Mouse (Mus musculus): ENCODE results near the gene Pkhd1. TPM values are rescaled to one million over a fixed set of nuclear protein-coding genes. Genes with fewer than 3 reads are reported as not detected.

The Pkhd1 gene
- polyA plus RNA-seq, 1 experiment from 2014 or later, result 0.46 TPM

DNA sequence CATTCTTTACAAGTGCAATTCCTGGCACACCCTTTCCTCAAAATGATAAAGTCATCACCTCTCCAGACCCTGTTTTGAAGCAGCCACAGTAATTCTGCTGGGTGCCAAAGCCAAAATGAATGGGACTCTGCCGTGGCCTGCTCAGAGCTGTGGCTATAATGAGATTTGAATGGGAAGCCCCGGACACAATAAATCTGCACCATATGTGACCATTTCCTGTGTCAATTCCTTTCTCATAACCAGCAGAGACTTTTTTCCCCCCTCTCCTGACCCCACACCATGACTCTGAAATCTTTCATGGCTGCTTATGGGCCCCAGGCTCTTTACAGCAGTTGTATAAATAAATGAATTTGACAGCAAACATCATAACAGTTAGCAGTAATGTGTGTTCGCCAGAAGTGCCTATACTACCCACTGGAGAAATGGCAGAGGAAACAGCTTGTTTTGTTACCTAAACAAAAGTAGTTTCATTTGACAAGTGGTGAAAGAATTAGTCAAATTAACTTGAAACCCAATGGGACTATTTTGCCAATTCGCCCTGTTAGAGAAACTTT is 482.7 kb downstream of the Pkhd1 start:
- no peaks in the 10 kb centered on the region for H3K27me3 ChIP-seq (ENCODE audit: control insufficient read depth, insufficient read depth, low read depth, low read length)
- H3K4me2 ChIP-seq (ENCODE audit: low read depth, low read length), result no peak overlapping the region
- no peak overlapping the region for H3K27ac ChIP-seq (ENCODE audit: low read length)
- no peak overlapping the region for H3K9ac ChIP-seq (ENCODE audit: low read depth, low read length)
- WGBS (ENCODE audit: insufficient replicate concordance), result 37% methylated on average over 4 of the region's 4 CpGs
- no peaks in the 10 kb centered on the region for H3K4me1 ChIP-seq (ENCODE audit: control insufficient read depth, low read depth, low read length)
- H3K36me3 ChIP-seq (ENCODE audit: control insufficient read depth, insufficient read depth), result no peaks in the 10 kb centered on the region
- no peaks in the 10 kb centered on the region for H3K9me3 ChIP-seq (replicated peaks; ENCODE audit: control insufficient read depth, low read length)
- ATAC-seq (ENCODE audit: low read depth), result no peak
- H3K4me3 ChIP-seq (ENCODE audit: low read depth, low read length), result no peak overlapping the region

DNA sequence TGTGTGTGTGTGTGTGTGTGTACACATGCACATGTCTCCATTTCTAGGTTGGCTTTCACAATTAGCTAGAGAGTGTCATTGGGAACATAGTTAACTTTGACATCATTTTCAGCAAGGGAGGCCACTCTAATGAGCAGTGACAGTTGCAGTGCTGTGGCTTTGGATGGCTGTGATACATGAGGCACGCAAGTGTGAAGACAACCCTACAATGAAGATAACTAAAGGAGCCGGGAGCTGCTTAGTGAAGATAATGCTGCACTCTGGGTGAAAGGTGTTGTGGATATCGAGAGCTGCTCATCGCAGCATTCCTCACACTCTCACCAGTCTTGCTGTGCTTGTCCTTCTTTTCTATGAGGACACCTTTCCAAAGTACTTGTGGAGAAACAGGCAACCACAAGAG is 484.2 kb downstream of the Pkhd1 start:
- no peaks in the 10 kb centered on the region for H3K9me3 ChIP-seq (replicated peaks; ENCODE audit: control insufficient read depth, low read length)

GRCm38 (mm10) chr1:20131786-20132596 is 485.9 kb downstream of the Pkhd1 start:
- H3K36me3 ChIP-seq (ENCODE audit: control insufficient read depth, insufficient read depth), result no peaks in the 10 kb centered on the region
- no peaks in the 10 kb centered on the region for H3K4me1 ChIP-seq (ENCODE audit: control insufficient read depth, low read depth, low read length)
- peak; percentile 95 for ATAC-seq (ENCODE audit: low read depth)
- no peak overlapping the region for H3K9ac ChIP-seq (ENCODE audit: low read depth, low read length)
- peak overlapping the region; percentile 63 for H3K27ac ChIP-seq (ENCODE audit: low read length)
- H3K4me3 ChIP-seq (ENCODE audit: low read depth, low read length), result no peak overlapping the region
- no peaks in the 10 kb centered on the region for H3K27me3 ChIP-seq (ENCODE audit: control insufficient read depth, insufficient read depth, low read depth, low read length)
- no peaks in the 10 kb centered on the region for H3K9me3 ChIP-seq (replicated peaks; ENCODE audit: control insufficient read depth, low read length)
- WGBS (ENCODE audit: insufficient replicate concordance), result 56% methylated on average over 6 of the region's 6 CpGs
- H3K4me2 ChIP-seq (ENCODE audit: low read depth, low read length), result no peak overlapping the region

More for the DNA sequence above, 484.2 kb downstream of the Pkhd1 start:
- Histone ChIP-seq H3K36me3 (ENCODE audit: control insufficient read depth, insufficient read depth) (no peaks in the 10 kb centered on the region), H3K4me1 (ENCODE audit: control insufficient read depth, low read depth, low read length) (no peaks in the 10 kb centered on the region), H3K9ac (ENCODE audit: low read depth, low read length) (no peak overlapping the region), H3K27ac (ENCODE audit: low read length) (no peak overlapping the region), H3K4me2 (ENCODE audit: low read depth, low read length) (no peak overlapping the region), H3K4me3 (ENCODE audit: low read depth, low read length) (no peak overlapping the region), H3K27me3 (ENCODE audit: control insufficient read depth, insufficient read depth, low read depth, low read length) (no peaks in the 10 kb centered on the region)
- no peak for ATAC-seq (ENCODE audit: low read depth)
- 65% methylated on average over 4 of the region's 4 CpGs for WGBS (ENCODE audit: insufficient replicate concordance)

GRCm38 (mm10) chr1:20117331-20117730 is 500.5 kb downstream of the Pkhd1 start:
- Histone ChIP-seq H3K9me3 (replicated peaks; ENCODE audit: control insufficient read depth, low read length) (no peaks in the 10 kb centered on the region), H3K4me3 (ENCODE audit: low read depth, low read length) (no peak overlapping the region), H3K9ac (ENCODE audit: low read depth, low read length) (no peak overlapping the region), H3K4me1 (ENCODE audit: control insufficient read depth, low read depth, low read length) (no peaks in the 10 kb centered on the region), H3K27ac (ENCODE audit: low read length) (no peak overlapping the region), H3K4me2 (ENCODE audit: low read depth, low read length) (no peak overlapping the region), H3K36me3 (ENCODE audit: control insufficient read depth, insufficient read depth) (no peaks in the 10 kb centered on the region), H3K27me3 (ENCODE audit: control insufficient read depth, insufficient read depth, low read depth, low read length) (no peaks in the 10 kb centered on the region)
- no peak for ATAC-seq (ENCODE audit: low read depth)
- 46% methylated on average over 1 of the region's 1 CpGs for WGBS (ENCODE audit: insufficient replicate concordance)

GRCm38 (mm10) chr1:20069733-20070132 is 548.1 kb downstream of the Pkhd1 start:
- 59% methylated on average over 3 of the region's 3 CpGs for WGBS (ENCODE audit: insufficient replicate concordance)

DNA sequence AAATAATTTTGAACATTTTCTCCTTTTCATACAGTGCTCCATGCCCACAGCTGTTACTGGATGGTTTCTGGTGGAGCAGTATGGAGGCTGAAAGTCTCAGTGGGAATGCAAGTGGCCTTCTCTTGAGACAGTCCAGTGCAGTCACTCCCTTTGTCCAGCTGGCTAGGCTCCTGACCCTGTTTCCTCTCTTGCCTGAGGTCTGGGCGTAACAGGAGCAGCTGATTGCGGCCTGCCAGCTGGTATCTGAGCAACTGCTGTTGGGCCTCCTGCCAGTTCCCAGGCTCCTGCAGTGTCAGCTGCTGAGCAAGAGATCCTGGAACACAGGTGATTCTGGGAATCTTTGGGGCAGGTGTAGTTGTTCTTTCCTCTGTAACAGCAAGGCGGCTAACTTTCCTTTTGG is 559.6 kb downstream of the Pkhd1 start:
- WGBS (ENCODE audit: insufficient replicate concordance), result 62% methylated on average over 3 of the region's 3 CpGs

More at GRCm38 (mm10) chr1:20069733-20070132, 548.1 kb downstream of the Pkhd1 start:
- no peaks in the 10 kb centered on the region for H3K4me1 ChIP-seq (ENCODE audit: control insufficient read depth, low read depth, low read length)
- H3K36me3 ChIP-seq (ENCODE audit: control insufficient read depth, insufficient read depth), result no peaks in the 10 kb centered on the region
- no peak for ATAC-seq (ENCODE audit: low read depth)
- no peak overlapping the region for H3K4me2 ChIP-seq (ENCODE audit: low read depth, low read length)
- no peak overlapping the region for H3K9ac ChIP-seq (ENCODE audit: low read depth, low read length)
- H3K4me3 ChIP-seq (ENCODE audit: low read depth, low read length), result no peak overlapping the region
- no peaks in the 10 kb centered on the region for H3K9me3 ChIP-seq (replicated peaks; ENCODE audit: control insufficient read depth, low read length)
- H3K27ac ChIP-seq (ENCODE audit: low read length), result no peak overlapping the region
- H3K27me3 ChIP-seq (ENCODE audit: control insufficient read depth, insufficient read depth, low read depth, low read length), result no peaks in the 10 kb centered on the region

DNA sequence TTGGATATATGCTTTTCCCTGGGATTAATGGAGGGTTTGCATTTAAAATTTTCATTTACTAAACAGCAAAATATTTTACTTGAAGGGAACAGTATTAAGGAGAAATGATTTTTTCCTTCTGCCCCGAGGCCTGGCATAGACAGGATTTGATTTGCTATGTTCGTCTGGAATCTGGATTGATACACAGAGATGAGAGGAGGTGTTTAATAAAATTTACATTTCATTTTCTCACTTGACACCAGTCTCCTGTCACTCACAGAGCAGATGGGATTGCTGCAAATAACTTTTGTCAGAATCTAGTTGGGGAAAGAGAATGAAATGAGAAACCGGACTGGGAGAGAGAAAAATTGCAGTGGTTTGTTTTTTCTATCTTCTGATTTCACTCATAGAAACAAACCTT is 578.5 kb downstream of the Pkhd1 start:
- WGBS (ENCODE audit: insufficient replicate concordance), result 65% methylated on average over 3 of the region's 3 CpGs
- Histone ChIP-seq H3K9ac (ENCODE audit: low read depth, low read length) (no peak overlapping the region), H3K27ac (ENCODE audit: low read length) (no peak overlapping the region), H3K4me1 (ENCODE audit: control insufficient read depth, low read depth, low read length) (no peaks in the 10 kb centered on the region), H3K36me3 (ENCODE audit: control insufficient read depth, insufficient read depth) (no peaks in the 10 kb centered on the region), H3K27me3 (ENCODE audit: control insufficient read depth, insufficient read depth, low read depth, low read length) (no peaks in the 10 kb centered on the region), H3K4me2 (ENCODE audit: low read depth, low read length) (no peak overlapping the region), H3K4me3 (ENCODE audit: low read depth, low read length) (no peak overlapping the region), H3K9me3 (replicated peaks; ENCODE audit: control insufficient read depth, low read length) (no peaks in the 10 kb centered on the region)
- ATAC-seq (ENCODE audit: low read depth), result no peak

More for the DNA sequence above, 559.6 kb downstream of the Pkhd1 start:
- Histone ChIP-seq H3K9ac (ENCODE audit: low read depth, low read length) (no peak overlapping the region), H3K4me2 (ENCODE audit: low read depth, low read length) (no peak overlapping the region), H3K36me3 (ENCODE audit: control insufficient read depth, insufficient read depth) (no peaks in the 10 kb centered on the region), H3K9me3 (replicated peaks; ENCODE audit: control insufficient read depth, low read length) (no peaks in the 10 kb centered on the region), H3K4me1 (ENCODE audit: control insufficient read depth, low read depth, low read length) (no peaks in the 10 kb centered on the region), H3K27me3 (ENCODE audit: control insufficient read depth, insufficient read depth, low read depth, low read length) (no peaks in the 10 kb centered on the region), H3K4me3 (ENCODE audit: low read depth, low read length) (no peak overlapping the region), H3K27ac (ENCODE audit: low read length) (no peak overlapping the region)
- ATAC-seq (ENCODE audit: low read depth), result no peak

DNA sequence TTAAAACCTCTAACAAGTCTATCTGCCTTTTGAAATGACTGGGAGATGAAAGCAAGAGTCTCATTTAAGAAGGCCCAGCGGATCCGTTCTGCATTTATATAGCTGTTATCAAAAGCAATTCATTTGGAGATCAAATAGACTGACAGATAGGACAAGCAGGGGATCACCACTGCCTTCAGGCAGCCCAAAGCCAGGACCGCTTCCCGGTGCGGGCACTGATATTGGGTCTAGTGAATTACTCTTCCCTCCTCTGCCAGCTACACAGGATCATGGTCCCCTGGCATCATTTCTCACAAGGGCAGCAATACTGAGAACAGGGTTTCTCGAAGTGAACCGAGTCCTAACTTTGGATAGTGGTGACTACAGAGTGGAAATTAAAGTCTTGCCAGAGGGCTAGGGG is 582.6 kb downstream of the Pkhd1 start:
- H3K4me1 ChIP-seq (ENCODE audit: control insufficient read depth, low read depth, low read length), result no peaks in the 10 kb centered on the region
- H3K36me3 ChIP-seq (ENCODE audit: control insufficient read depth, insufficient read depth), result no peaks in the 10 kb centered on the region
- no peak overlapping the region for H3K27ac ChIP-seq (ENCODE audit: low read length)
- no peak overlapping the region for H3K4me3 ChIP-seq (ENCODE audit: low read depth, low read length)
- H3K9ac ChIP-seq (ENCODE audit: low read depth, low read length), result no peak overlapping the region
- H3K4me2 ChIP-seq (ENCODE audit: low read depth, low read length), result no peak overlapping the region
- no peaks in the 10 kb centered on the region for H3K9me3 ChIP-seq (replicated peaks; ENCODE audit: control insufficient read depth, low read length)
- 57% methylated on average over 7 of the region's 7 CpGs for WGBS (ENCODE audit: insufficient replicate concordance)
- no peaks in the 10 kb centered on the region for H3K27me3 ChIP-seq (ENCODE audit: control insufficient read depth, insufficient read depth, low read depth, low read length)
- no peak for ATAC-seq (ENCODE audit: low read depth)

DNA sequence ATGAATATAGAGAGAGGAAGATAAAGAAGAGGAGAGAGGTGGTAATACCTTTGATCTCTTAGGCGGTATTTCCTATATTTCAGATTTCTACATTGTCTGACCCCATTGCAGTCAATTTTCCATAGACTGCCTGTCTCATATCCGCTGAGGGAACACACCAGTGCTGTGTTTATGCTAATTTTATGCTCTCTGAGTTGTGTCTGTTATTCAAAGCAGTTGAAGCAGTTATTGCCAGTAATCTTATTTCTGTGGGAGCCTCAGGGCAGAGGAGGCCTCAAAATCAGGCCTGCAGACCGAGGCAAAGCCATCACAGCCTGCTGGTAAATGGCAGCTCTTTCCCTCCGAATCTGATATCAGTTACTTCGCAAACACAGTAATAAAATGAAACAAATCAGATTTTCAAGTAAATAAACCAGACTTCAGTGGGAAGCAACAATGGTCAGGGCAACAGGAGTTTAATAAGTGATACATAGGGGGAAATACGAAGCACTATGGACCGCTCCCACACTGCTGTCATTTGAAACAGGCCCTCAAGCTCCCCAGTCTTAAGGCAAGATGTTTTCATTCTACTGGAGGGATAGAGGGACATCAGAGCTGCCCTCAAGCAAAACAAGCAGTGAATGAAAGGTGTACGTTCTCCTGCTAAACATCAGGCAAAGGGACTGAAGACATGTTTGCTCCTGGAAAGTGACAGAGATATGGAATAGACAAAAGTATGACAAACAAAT is 599.5 kb downstream of the Pkhd1 start:
- 60% methylated on average over 8 of the region's 8 CpGs for WGBS (ENCODE audit: insufficient replicate concordance)
- Histone ChIP-seq H3K27ac (ENCODE audit: low read length) (no peak overlapping the region), H3K9me3 (replicated peaks; ENCODE audit: control insufficient read depth, low read length) (no peaks in the 10 kb centered on the region), H3K36me3 (ENCODE audit: control insufficient read depth, insufficient read depth) (no peaks in the 10 kb centered on the region), H3K4me2 (ENCODE audit: low read depth, low read length) (no peak overlapping the region), H3K4me3 (ENCODE audit: low read depth, low read length) (no peak overlapping the region), H3K9ac (ENCODE audit: low read depth, low read length) (no peak overlapping the region), H3K4me1 (ENCODE audit: control insufficient read depth, low read depth, low read length) (no peaks in the 10 kb centered on the region), H3K27me3 (ENCODE audit: control insufficient read depth, insufficient read depth, low read depth, low read length) (no peaks in the 10 kb centered on the region)
- no peak for ATAC-seq (ENCODE audit: low read depth)

Measured in liver, embryonic 16.5 days (tissue).